Mouse (Mus musculus) forebrain, embryonic 12.5 days (tissue): Measurements from ENCODE around the gene Bad. TPM values are rescaled to one million over a fixed set of nuclear protein-coding genes. Genes with fewer than 3 reads are reported as not detected.
"Not testable (repeated sequence)": the region's sequence is repeated elsewhere in the genome, so short reads cannot be mapped to it uniquely, and the experiment has no call there.

Source experiments
- ATAC-seq: fragments of 200-750 bp; cut with Nextera tagmentation; 2 replicates; pipeline ENCODE4 v1.8.0; 2017; ENCODE audit warnings: moderate TSS enrichment; ENCODE audit not compliant: low FRiP score
- H3K27ac ChIP-seq: fragments of 300-500 bp; sonication (generic); 2 replicates; pipeline ENCODE4 v1.5.1; 2016; ENCODE audit warnings: mild to moderate bottlenecking
- H3K27me3 ChIP-seq: fragments of 300-500 bp; sonication (generic); 2 replicates; pipeline ENCODE4 v1.6.1; 2016; ENCODE audit warnings: mild to moderate bottlenecking
- H3K36me3 ChIP-seq: fragments of 300-500 bp; sonication (generic); replicated peaks from 2 replicates; pipeline ENCODE4 v1.6.1; 2016; ENCODE audit warnings: mild to moderate bottlenecking
- H3K4me1 ChIP-seq: fragments of 300-500 bp; sonication (generic); 2 replicates; pipeline ENCODE4 v1.6.1; 2016
- H3K4me2 ChIP-seq: fragments of 300-500 bp; sonication (generic); 2 replicates; pipeline ENCODE4 v1.6.1; 2016; ENCODE audit warnings: mild to moderate bottlenecking, moderate library complexity
- H3K4me3 ChIP-seq: fragments of 300-500 bp; sonication (generic); replicated peaks from 2 replicates; pipeline ENCODE4 v1.5.1; 2016; ENCODE audit warnings: mild to moderate bottlenecking
- H3K9ac ChIP-seq: fragments of 300-500 bp; sonication (generic); 2 replicates; pipeline ENCODE4 v1.6.1; 2016; ENCODE audit warnings: mild to moderate bottlenecking
- H3K9me3 ChIP-seq: fragments of 300-500 bp; sonication (generic); 2 replicates; pipeline ENCODE4 v1.6.1; 2016
- WGBS: fragments of 180-500 bp; shearing (Covaris S2); methylation state at CpG from one replicate; pipeline ENCODE4 v1.1.7; 2016; 5-methylcytosine and 5-hydroxymethylcytosine counted together
- polyA plus RNA-seq: library from polyadenylated mRNA; unstranded; fragments of >200 nt; fragmentation: Nextera tagmentation; extraction: Ambion mirVana; gene quantifications from 2 replicates; pipeline ENCODE4 v1.2.1, GENCODE M21; 2016

The Bad gene
- polyA plus RNA-seq, 1 experiment from 2014 or later = 65.3 TPM

DNA sequence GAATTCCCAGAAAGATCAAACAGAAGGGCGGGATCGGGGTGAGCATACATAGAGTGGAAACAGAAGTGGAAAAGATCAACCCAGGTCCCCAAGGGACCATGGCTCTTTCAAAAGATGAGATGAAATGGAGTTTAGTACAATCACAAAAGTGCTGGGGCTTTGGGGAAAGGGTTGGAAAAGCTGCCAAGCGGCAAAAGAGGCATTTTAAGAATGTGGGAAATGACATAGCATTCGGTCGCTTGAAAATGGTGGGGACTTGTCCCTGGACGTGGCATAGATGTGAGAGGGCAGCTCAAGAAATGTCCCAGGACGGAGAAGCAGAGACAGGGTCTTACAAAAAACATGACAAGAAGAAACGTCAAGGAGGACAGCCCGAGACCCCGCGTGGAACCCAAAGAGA is 32.6 kb upstream of the Bad start:
- H3K9ac ChIP-seq = peak overlapping the region; percentile 72
- peaks cover 29% of the 10 kb centered on the region for H3K4me1 ChIP-seq
- no peak for ATAC-seq
- H3K9me3 ChIP-seq = no peaks in the 10 kb centered on the region
- 12% methylated on average over 11 of the region's 11 CpGs for WGBS
- peak overlapping the region; percentile 72 for H3K4me2 ChIP-seq
- H3K27ac ChIP-seq = peak overlapping the region; percentile 98
- no peaks in the 10 kb centered on the region for H3K27me3 ChIP-seq
- peaks cover 63% of the 10 kb centered on the region for H3K36me3 ChIP-seq
- H3K4me3 ChIP-seq = peak overlapping the region; percentile 65

GRCm38 (mm10) chr19:6909507-6910289 is 32.0 kb upstream of the Bad start, which contains the start of the genes Trmt112 and Prdx5:
Gene Trmt112 (plus strand): TSS chr19:6909698.
Gene Prdx5 (minus strand): TSS chr19:6910106.
- WGBS = under 1% methylated on average over 65 of the region's 65 CpGs
- peak within 1 kb of the TSS; percentile 65 for H3K4me3 ChIP-seq
- H3K27me3 ChIP-seq = no peaks in the 10 kb centered on the region
- peak within 1 kb of the TSS; percentile 72 for H3K4me2 ChIP-seq
- peak within 1 kb of the TSS; percentile 98 for H3K27ac ChIP-seq
- peaks cover 29% of the 10 kb centered on the region for H3K4me1 ChIP-seq
- H3K36me3 ChIP-seq = peaks cover 60% of the 10 kb centered on the region
- peak; percentile 92 for ATAC-seq
- no peaks in the 10 kb centered on the region for H3K9me3 ChIP-seq
- H3K9ac ChIP-seq = peak within 1 kb of the TSS; percentile 72

DNA sequence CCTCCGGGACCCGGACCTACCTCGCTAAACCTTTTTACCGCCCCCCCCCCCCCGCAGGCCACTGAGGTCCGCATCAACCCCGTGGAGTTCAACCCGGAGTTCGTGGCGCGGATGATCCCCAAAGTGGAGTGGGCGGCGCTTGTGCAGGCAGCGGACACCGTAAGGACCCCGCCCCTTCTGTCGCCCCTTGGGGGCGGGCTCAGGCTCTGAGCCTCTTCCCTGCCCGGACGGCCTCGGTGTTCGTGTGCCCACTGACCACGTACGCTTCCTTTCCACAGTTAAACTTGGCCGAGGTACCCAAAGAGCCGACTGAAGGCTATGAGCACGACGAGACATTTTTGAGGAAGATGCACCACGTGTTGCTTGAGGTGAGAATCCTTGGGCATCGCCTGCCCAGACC is 31.4 kb upstream of the Bad start:
- Histone ChIP-seq H3K4me2 (peak overlapping the region; percentile 72), H3K36me3 (peaks cover 53% of the 10 kb centered on the region), H3K4me1 (peaks cover 29% of the 10 kb centered on the region), H3K27ac (peak overlapping the region; percentile 98), H3K4me3 (peak overlapping the region; percentile 65), H3K9ac (peak overlapping the region; percentile 72)
- not testable (repeated sequence) for H3K9me3 ChIP-seq, H3K27me3 ChIP-seq
- ATAC-seq = peak; percentile 42
- 2% methylated on average over 30 of the region's 30 CpGs for WGBS

DNA sequence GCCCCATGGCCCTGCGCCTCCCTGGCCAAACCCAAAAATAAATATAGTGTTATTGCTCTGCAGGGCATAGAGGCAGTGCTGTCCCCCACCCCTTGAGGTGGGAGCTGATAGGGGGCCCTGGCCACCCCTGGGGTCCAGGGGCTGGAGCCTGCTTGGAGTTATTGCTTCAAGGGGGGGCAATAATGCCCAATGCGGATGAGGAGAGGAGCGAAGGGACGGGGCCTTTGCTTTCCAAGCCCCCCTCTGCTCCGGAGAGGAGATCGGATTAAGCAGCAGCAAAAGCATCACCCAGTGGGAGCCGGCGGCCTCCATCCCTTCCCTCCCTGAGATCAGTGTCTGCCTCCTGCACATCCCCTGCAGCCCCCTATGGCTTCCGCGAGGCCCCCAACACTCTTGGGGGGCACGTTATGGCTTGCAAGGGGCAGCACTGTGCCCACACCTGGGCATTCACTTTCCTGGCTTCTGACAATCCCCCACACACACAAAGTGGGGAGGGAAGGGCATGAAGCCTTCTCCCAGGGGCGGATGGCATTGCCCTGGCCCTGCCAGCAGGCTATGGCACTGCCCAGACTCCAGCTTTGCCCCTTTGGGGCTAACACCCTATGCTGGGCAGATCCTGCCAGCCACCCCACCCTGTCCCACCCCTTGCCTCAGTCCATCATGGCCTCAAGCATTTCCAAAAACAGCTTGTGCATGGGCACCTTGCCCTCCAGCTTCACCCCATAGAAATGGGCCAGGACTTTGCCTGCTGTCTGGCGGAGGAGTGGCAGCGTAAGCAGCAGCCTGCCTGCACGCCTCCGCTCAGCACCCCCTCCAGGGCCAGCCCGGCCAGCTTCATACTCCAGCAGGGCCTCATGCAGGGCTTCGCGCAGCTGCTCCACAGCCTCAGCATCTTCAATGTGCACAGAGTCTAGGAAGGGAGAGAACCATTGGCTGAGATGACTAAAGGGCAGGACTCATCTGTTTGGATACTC is 30.3 kb upstream of the Bad start:
- Histone ChIP-seq H3K27me3 (no peaks in the 10 kb centered on the region), H3K27ac (no peak overlapping the region), H3K4me2 (peak overlapping the region; percentile 72), H3K9ac (0 out of 2 replicates have a peak overlapping the region, but pooled peaks have one; percentile 13), H3K4me1 (peaks cover 29% of the 10 kb centered on the region), H3K36me3 (peaks cover 45% of the 10 kb centered on the region), H3K4me3 (peak overlapping the region; percentile 25), H3K9me3 (no peaks in the 10 kb centered on the region)
- no peak for ATAC-seq
- whole genome bisulfite sequencing = 87% methylated on average over 19 of the region's 19 CpGs

DNA sequence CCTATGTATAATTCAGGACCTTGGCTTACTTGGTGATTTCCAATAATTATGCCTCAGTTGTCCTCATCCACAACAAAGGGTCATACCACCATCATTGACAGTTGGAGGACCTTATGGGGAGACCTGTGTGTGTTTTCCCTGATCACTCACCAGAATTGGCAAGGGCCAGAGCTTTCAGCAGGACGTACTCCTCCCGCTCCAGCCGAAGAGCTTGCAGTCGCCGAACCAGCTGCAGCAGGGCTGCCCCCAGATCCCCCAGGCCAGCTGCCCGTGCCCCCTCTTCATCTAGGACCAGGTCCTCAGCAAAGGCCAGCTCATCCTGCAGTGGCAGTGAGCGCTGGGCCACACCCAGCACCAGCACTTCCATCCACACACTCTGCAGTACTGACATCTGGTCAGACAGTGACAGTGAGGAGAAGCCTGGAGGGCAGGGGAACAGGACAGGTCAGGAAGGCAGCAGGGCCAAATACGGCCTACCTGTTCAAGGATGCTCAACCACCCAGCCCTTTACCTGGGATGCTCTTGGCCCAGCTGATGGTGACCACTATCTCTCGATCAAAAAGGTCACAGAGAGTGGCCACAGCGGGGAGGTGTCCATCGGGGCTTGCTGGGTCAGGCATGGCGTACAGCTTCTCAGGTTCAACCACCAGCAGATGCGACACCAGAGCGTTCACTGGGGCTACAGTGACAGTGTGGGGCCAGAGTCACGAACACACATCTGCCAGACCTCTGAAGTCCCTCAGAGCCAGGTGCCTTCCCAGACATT is 29.3 kb upstream of the Bad start:
- no peak overlapping the region for H3K4me2 ChIP-seq
- no peaks in the 10 kb centered on the region for H3K27me3 ChIP-seq
- no peak overlapping the region for H3K27ac ChIP-seq
- H3K4me3 ChIP-seq = no peak overlapping the region
- H3K36me3 ChIP-seq = peaks cover 35% of the 10 kb centered on the region
- no peak overlapping the region for H3K9ac ChIP-seq
- WGBS = 91% methylated on average over 15 of the region's 15 CpGs
- ATAC-seq = no peak
- H3K9me3 ChIP-seq = no peaks in the 10 kb centered on the region
- H3K4me1 ChIP-seq = peaks cover 28% of the 10 kb centered on the region

GRCm38 (mm10) chr19:6913036-6913435 is 28.6 kb upstream of the Bad start:
- Histone ChIP-seq H3K9ac (no peak overlapping the region), H3K9me3 (no peaks in the 10 kb centered on the region), H3K4me1 (peaks cover 22% of the 10 kb centered on the region), H3K4me3 (no peak overlapping the region), H3K4me2 (no peak overlapping the region), H3K36me3 (peaks cover 34% of the 10 kb centered on the region), H3K27me3 (no peaks in the 10 kb centered on the region), H3K27ac (no peak overlapping the region)
- no peak for ATAC-seq
- WGBS = 88% methylated on average over 6 of the region's 6 CpGs

DNA sequence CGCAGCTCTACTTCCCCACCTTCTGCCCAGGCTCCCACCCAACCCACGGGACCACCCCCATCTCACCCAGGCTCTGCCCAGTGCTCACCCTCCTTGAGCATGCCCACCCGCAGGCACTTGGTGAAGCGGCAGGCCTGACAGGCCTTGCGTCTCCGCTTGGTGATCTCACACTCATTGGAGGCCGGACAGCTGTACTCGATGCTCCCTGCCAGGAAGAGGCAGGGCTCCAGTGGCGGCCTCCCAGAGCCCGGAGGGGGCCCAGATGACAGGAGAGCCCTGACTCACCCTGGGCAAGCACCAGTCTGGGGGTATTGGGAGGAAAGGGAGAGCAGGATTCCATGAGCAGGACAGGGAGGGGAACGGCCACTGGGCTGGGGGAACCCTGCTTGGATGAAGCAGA is 27.7 kb upstream of the Bad start:
- peaks cover 41% of the 10 kb centered on the region for H3K36me3 ChIP-seq
- H3K4me2 ChIP-seq = no peak overlapping the region
- no peak overlapping the region for H3K9ac ChIP-seq
- WGBS = 88% methylated on average over 11 of the region's 11 CpGs
- H3K27me3 ChIP-seq = no peaks in the 10 kb centered on the region
- no peak overlapping the region for H3K4me3 ChIP-seq
- ATAC-seq = no peak
- no peaks in the 10 kb centered on the region for H3K9me3 ChIP-seq
- H3K27ac ChIP-seq = no peak overlapping the region
- peaks cover 12% of the 10 kb centered on the region for H3K4me1 ChIP-seq

- Histone ChIP-seq H3K27ac (no peak overlapping the region), H3K9ac (no peak overlapping the region), H3K4me3 (no peak overlapping the region), H3K27me3 (no peaks in the 10 kb centered on the region), H3K9me3 (no peaks in the 10 kb centered on the region), H3K36me3 (peaks cover 41% of the 10 kb centered on the region), H3K4me2 (no peak overlapping the region), H3K4me1 (peaks cover 12% of the 10 kb centered on the region)
- 94% methylated on average over 9 of the region's 9 CpGs for WGBS
- no peak for ATAC-seq
Observed at GRCm38 (mm10) chr19:6914540-6914939, 27.1 kb upstream of the Bad start.

DNA sequence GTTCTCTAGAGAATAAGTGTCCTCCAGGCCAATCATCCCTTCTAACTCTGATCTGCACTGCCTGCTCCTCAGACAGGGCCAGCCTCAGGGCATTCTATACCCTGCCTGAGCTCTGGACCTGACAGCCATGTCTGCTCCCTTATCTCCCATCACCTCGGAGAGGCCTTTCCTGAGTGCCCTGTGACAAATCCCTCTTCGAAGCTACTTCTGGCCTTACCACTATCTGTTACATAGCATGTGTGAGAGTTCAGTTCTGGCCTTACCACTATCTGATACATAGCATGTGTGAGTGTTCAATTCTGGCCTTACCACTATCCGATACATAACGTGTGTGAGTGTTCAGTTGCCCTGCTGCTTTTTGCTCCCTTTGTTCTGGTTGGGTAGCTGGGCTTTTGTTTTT is 26.4 kb upstream of the Bad start:
- WGBS = 88% methylated on average over 4 of the region's 4 CpGs
- no peak overlapping the region for H3K4me2 ChIP-seq
- no peak overlapping the region for H3K9ac ChIP-seq
- H3K27ac ChIP-seq = no peak overlapping the region
- peaks cover 41% of the 10 kb centered on the region for H3K36me3 ChIP-seq
- H3K4me3 ChIP-seq = no peak overlapping the region
- peaks cover 19% of the 10 kb centered on the region for H3K4me1 ChIP-seq
- no peaks in the 10 kb centered on the region for H3K27me3 ChIP-seq
- no peak for ATAC-seq
- H3K9me3 ChIP-seq = no peaks in the 10 kb centered on the region

- Histone ChIP-seq H3K9ac (no peak overlapping the region), H3K36me3 (peaks cover 35% of the 10 kb centered on the region), H3K4me2 (no peak overlapping the region), H3K27ac (no peak overlapping the region), H3K9me3 (no peaks in the 10 kb centered on the region), H3K27me3 (no peaks in the 10 kb centered on the region), H3K4me3 (no peak overlapping the region), H3K4me1 (peaks cover 20% of the 10 kb centered on the region)
- WGBS = 86% methylated on average over 4 of the region's 4 CpGs
- no peak for ATAC-seq
Observed at GRCm38 (mm10) chr19:6916496-6916895, 25.2 kb upstream of the Bad start.

GRCm38 (mm10) chr19:6918321-6918720 is 23.3 kb upstream of the Bad start:
- H3K9me3 ChIP-seq = no peaks in the 10 kb centered on the region
- peaks cover 17% of the 10 kb centered on the region for H3K36me3 ChIP-seq
- H3K4me2 ChIP-seq = no peak overlapping the region
- 88% methylated on average over 4 of the region's 4 CpGs for WGBS
- no peak overlapping the region for H3K27ac ChIP-seq
- H3K4me3 ChIP-seq = no peak overlapping the region
- H3K27me3 ChIP-seq = peaks cover 11% of the 10 kb centered on the region
- H3K9ac ChIP-seq = no peak overlapping the region
- H3K4me1 ChIP-seq = peaks cover 23% of the 10 kb centered on the region
- ATAC-seq = no peak

GRCm38 (mm10) chr19:6919431-6919830 is 22.2 kb upstream of the Bad start:
- H3K27ac ChIP-seq = no peak overlapping the region
- no peak for ATAC-seq
- peaks cover 23% of the 10 kb centered on the region for H3K4me1 ChIP-seq
- peaks cover 21% of the 10 kb centered on the region for H3K27me3 ChIP-seq
- H3K4me2 ChIP-seq = no peak overlapping the region
- H3K36me3 ChIP-seq = 0 out of 2 replicates have a peak, but pooled peaks cover 6% of the 10 kb centered on the region
- H3K9ac ChIP-seq = no peak overlapping the region
- H3K4me3 ChIP-seq = no peak overlapping the region
- no peaks in the 10 kb centered on the region for H3K9me3 ChIP-seq
